Mouse (Mus musculus) T-cell, adult 66 days (primary cell): ENCODE measurements around the gene Mansc4. TPM values are rescaled to one million over a fixed set of nuclear protein-coding genes. Genes with fewer than 3 reads are reported as not detected.

Source experiments
- total RNA-seq, 2 experiments: library from RNA; stranded (reverse); gene quantifications; 3 replicates in 1 of 2; 4 replicates in 1 of 2; pipeline ENCODE4 v1.2.4; 2023

Gene Mansc4
- total RNA-seq, result not detected

GRCm38 (mm10) chr6:147086594-147087225, at the start of gene Mansc4:
Mansc4 (minus strand) TSS chr6:147087032.

GRCm38 (mm10) chr6:147091136-147092120, 4.6 kb upstream of the Mansc4 start, which contains the start of gene Klhl42:
Klhl42 (plus strand) TSS chr6:147091379.

DNA sequence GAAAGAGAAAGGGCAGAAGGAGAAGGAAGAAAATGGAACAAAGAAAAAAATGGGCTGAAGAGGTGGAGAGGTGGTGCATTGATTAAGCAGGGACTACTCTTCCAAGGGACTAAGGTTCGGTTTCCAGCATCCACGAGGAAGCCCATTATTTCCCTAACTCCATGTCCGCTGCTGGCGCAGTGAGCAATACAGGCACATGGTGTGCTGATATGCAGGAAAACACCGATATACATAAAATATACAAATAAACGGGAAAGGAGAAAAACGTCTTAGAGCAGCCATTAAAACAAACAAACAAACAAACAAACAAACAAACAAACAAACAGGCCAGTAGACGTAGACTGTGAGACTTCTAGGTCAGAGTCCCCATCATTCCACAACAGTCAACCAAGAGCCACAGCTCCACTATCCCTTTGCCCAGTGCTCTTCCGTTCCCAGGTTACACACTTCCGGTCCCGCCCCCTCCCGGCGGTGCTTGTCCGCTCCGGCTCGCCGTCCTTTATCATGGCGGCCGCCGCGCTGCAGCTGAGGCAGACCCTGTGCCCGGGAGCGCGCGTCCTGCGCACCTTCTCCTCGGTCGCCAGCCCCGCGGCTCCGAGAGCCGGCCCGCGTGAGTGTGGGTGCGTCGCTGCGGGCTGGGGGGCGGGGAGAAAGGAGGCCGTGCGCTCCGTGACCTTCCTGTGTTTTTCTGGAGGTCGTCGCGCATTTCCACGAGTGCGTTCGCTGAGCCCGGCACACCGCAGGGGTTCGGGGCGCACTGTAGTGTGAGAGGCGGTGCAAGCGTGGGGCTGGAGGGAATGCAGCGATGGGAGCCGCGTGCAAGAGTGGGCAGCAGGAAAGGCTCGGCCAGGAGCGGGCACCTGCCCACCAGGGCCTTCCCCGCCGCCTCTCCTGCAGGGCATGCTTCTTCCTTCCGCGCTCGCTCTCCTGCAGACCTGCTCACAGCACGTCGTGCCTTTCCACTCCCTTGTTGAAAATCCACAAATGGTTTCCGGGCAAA, 44.2 kb downstream of the Mansc4 start, which contains the start of gene Mrps35:
Gene Mrps35 (plus strand): TSS at position 474 of the 1,000 bp plus-strand sequence.

DNA sequence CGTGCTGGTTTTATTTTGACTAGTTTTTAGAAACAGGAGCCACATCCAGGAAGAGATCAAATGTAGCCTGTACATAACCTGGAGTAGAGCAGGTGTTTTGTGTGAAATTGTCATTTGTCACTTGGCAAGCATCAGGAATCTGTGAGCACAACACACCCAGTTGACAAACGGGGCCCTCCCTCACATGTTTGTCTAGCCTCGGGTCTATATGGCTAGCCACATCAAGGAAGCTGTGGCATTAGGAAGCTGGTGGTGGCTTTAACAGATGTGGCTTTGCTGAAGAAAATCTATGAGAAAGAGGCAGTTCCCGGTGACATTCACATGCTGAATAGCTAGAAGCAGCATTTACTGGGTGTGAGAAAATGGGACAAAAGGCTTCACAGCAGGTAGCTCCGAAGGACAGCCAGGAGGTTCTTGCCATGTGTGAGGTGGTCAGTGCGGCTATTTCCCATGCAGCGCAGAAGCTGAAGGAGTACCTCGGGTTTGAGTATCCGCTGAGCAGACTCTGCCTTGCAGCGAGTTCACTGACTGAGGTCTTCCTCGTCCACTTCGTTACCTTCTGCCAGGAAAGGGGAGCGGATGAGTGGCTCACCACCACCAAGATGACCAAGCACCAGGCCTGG, 54.4 kb downstream of the Mansc4 start, which contains the start of gene Rep15:
Gene Rep15 (plus strand): TSS at position 282 of the 623 bp plus-strand sequence.

Other genes with a start within 250 kb of the Mansc4 start
- not detected for gene Smco2, start 236.9 kb downstream of the Mansc4 start, total RNA-seq
- gene Ppfibp1, start 198.5 kb downstream of the Mansc4 start, total RNA-seq, result 10 to 100 TPM; 10.5 to 10.9 TPM
- gene 1700034J05Rik, start 132.6 kb downstream of the Mansc4 start, total RNA-seq, result not detected
- 1 to 10 TPM in 1 of 2 experiments, under 1 TPM in 1; 0.32 to 1.8 TPM for gene Rep15, start 54.4 kb downstream of the Mansc4 start, total RNA-seq
- gene Mrps35, start 44.3 kb downstream of the Mansc4 start, total RNA-seq, result 10 to 100 TPM; 45.5 to 69.6 TPM
- 10 to 100 TPM; 13.8 to 15.9 TPM for gene Klhl42, start 4.3 kb upstream of the Mansc4 start, total RNA-seq
- gene Pthlh, start 177.2 kb upstream of the Mansc4 start, total RNA-seq, result not detected